Mouse (Mus musculus): Measurements from ENCODE around the gene Dlec1. TPM values are rescaled to one million over a fixed set of nuclear protein-coding genes. Genes with fewer than 3 reads are reported as not detected.

Gene Dlec1
- polyA plus RNA-seq, 1 experiment, result 0.07 TPM

DNA sequence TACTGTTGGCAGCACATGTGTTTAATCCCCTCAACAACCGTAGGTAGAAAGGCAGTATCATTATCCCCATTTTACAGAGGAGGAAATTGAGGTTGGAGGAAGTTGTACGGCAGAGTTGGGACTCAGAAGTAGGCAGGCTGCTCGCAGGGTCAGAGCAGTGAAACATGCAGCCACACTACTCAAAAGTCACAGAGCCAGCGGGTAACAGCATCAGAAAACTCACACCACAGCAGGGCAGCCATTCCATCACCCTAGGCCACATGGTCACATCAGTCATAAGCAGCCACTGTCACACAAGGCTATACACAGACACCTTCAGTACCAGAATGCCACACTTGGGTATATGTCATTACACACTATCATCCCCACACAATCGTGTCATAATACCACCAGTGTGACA, 15.0 kb upstream of the Dlec1 start:
- no peaks in the 10 kb centered on the region for H3K36me3 ChIP-seq (ENCODE audit: control insufficient read depth, insufficient read depth)
- H3K27me3 ChIP-seq (ENCODE audit: control insufficient read depth, insufficient read depth, insufficient read length), result no peaks in the 10 kb centered on the region
- no peak overlapping the region for H3K4me2 ChIP-seq (ENCODE audit: low read depth)
- TF ChIP-seq MYOD1 (IDR thresholded peaks at IDR 0.05; ENCODE audit: control insufficient read depth in 1 of 3, insufficient read length in 2 of 3, low read depth in 2 of 3) (no peak), USF1 (IDR thresholded peaks at IDR 0.05; ENCODE audit: low read depth) (no peak), MAX (IDR thresholded peaks at IDR 0.05; ENCODE audit: low read depth) (no peak), CEBPB (IDR thresholded peaks at IDR 0.05; ENCODE audit: insufficient read depth, poor library complexity, severe bottlenecking) (no peak), TCF12 (IDR thresholded peaks at IDR 0.05; ENCODE audit: insufficient read depth, poor library complexity, severe bottlenecking) (no peak), SRF (IDR thresholded peaks at IDR 0.05; ENCODE audit: control insufficient read depth, insufficient read length, low read depth) (no peak), POLR2A (IDR thresholded peaks at IDR 0.05; ENCODE audit: insufficient read length, low read depth) (no peak), REST (IDR thresholded peaks at IDR 0.05; ENCODE audit: insufficient read depth, insufficient read length) (no peak), MYOG (IDR thresholded peaks at IDR 0.05; ENCODE audit: control insufficient read depth in 1 of 3, insufficient read depth in 1 of 3, insufficient read length in 2 of 3, low read depth in 2 of 3) (no peak), TCF3 (IDR thresholded peaks at IDR 0.05; ENCODE audit: insufficient read length, low read depth) (no peak), POLR2AphosphoS2 (IDR thresholded peaks at IDR 0.05; ENCODE audit: insufficient read length, low read depth) (no peak), E2F4 (IDR thresholded peaks at IDR 0.05; ENCODE audit: insufficient read depth) (no peak)
- H3K79me2 ChIP-seq (ENCODE audit: control insufficient read depth, insufficient read depth), result no peaks in the 10 kb centered on the region
- no peak overlapping the region for H3K4me3 ChIP-seq
- no peak overlapping the region for H3ac ChIP-seq (ENCODE audit: control insufficient read depth, insufficient read length)

DNA sequence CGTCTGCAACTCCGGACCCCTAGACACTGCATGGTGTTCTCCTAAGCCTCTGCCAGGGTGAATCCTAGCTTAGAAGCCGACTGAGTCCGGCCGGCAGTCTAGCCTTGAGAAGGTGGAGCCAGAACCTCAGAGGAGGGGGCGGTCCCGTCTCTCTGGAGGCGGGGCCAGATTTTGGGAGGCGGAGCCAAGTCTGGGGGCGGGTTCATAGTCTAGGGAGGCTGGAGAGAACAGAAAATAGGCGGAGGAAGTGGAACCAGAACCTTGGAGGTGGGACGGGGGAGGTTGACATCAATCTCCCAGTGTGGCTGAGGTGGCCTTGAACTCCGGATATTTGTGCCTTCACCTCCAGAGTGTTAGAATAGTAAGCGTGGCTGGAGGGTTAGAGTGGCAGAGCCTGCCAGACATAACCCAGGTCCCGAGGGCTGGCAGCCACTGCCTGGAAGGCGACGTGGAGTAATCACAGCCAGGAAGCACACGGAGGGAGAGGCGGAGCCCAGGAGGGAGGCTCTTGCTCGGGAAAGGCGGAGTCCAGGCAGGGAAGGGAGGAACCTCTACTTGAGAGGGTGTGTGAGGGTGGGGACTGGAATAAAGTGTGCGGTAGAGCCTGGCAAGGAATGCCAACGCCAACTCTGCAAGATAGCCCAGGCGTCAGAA, 14.0 kb upstream of the Dlec1 start:
- no peaks in the 10 kb centered on the region for H3K79me2 ChIP-seq (ENCODE audit: control insufficient read depth, insufficient read depth)
- H3K4me3 ChIP-seq, result peak overlapping the region; percentile 5
- H3ac ChIP-seq (ENCODE audit: control insufficient read depth, insufficient read length), result no peak overlapping the region
- no peaks in the 10 kb centered on the region for H3K27me3 ChIP-seq (ENCODE audit: control insufficient read depth, insufficient read depth, insufficient read length)
- TF ChIP-seq POLR2AphosphoS2 (IDR thresholded peaks at IDR 0.05; ENCODE audit: insufficient read length, low read depth) (no peak), POLR2A (IDR thresholded peaks at IDR 0.05; ENCODE audit: insufficient read length, low read depth) (peak; percentile 35)
- peak overlapping the region; percentile 69 for H3K4me2 ChIP-seq (ENCODE audit: low read depth)
- H3K36me3 ChIP-seq (ENCODE audit: control insufficient read depth, insufficient read depth), result no peaks in the 10 kb centered on the region

DNA sequence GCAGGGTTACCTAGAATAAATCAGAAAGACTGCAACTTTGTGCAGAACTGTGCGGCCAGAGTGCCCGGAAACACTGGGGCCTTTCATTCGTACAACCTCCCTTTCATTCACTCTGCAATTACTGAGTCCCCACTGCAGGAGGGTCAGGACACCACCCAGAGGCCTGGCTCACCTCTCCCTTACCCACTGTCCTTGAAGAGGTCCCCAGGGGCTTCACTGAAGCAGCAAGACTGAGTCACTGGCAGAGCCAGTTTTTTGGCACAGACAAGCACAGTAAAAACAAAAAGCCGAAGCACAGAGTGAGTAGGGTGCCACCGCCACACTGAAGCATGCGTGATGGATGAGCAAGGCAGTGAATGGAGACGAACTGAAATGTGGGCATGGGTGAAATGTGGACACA, 12.8 kb upstream of the Dlec1 start:
- no peak for TF ChIP-seq MYOD1 (IDR thresholded peaks at IDR 0.05; ENCODE audit: control insufficient read depth in 1 of 3, insufficient read length in 2 of 3, low read depth in 2 of 3)
- no peak for TF ChIP-seq USF1 (IDR thresholded peaks at IDR 0.05; ENCODE audit: low read depth)
- TF ChIP-seq TCF12 (IDR thresholded peaks at IDR 0.05; ENCODE audit: insufficient read depth, poor library complexity, severe bottlenecking), result no peak
- no peak for TF ChIP-seq E2F4 (IDR thresholded peaks at IDR 0.05; ENCODE audit: insufficient read depth)
- no peak for TF ChIP-seq CEBPB (IDR thresholded peaks at IDR 0.05; ENCODE audit: insufficient read depth, poor library complexity, severe bottlenecking)
- TF ChIP-seq REST (IDR thresholded peaks at IDR 0.05; ENCODE audit: insufficient read depth, insufficient read length), result no peak
- no peak for TF ChIP-seq MAX (IDR thresholded peaks at IDR 0.05; ENCODE audit: low read depth)
- no peak for TF ChIP-seq POLR2A (IDR thresholded peaks at IDR 0.05; ENCODE audit: insufficient read length, low read depth)
- no peak for TF ChIP-seq POLR2AphosphoS2 (IDR thresholded peaks at IDR 0.05; ENCODE audit: insufficient read length, low read depth)
- no peak for TF ChIP-seq SRF (IDR thresholded peaks at IDR 0.05; ENCODE audit: control insufficient read depth, insufficient read length, low read depth)
- no peak for TF ChIP-seq MYOG (IDR thresholded peaks at IDR 0.05; ENCODE audit: control insufficient read depth in 1 of 3, insufficient read depth in 1 of 3, insufficient read length in 2 of 3, low read depth in 2 of 3)
- no peaks in the 10 kb centered on the region for H3K36me3 ChIP-seq (ENCODE audit: control insufficient read depth, insufficient read depth)
- H3K4me3 ChIP-seq, result no peak overlapping the region
- H3K4me2 ChIP-seq (ENCODE audit: low read depth), result no peak overlapping the region
- H3ac ChIP-seq (ENCODE audit: control insufficient read depth, insufficient read length), result no peak overlapping the region
- no peaks in the 10 kb centered on the region for H3K27me3 ChIP-seq (ENCODE audit: control insufficient read depth, insufficient read depth, insufficient read length)
- no peaks in the 10 kb centered on the region for H3K79me2 ChIP-seq (ENCODE audit: control insufficient read depth, insufficient read depth)

DNA sequence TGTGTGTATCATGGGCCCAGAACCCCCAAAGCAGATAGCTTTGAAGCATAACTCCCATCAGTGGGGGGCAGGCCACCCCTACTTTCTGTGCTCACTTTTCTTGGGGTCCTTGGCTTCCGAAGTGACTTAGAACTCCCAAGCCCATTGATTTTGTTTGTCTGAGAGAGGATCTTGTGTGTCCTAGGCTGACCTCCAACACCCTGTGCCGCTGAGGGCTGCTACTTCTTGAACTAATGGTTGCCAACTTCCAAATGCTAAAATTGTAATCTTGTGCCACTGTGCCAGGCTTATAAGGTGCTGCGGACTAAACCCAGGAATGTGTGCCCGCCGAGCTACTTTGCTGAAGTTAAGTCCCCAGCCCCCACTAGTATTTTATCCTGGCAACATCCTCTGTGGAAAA, 11.8 kb upstream of the Dlec1 start:
- TF ChIP-seq E2F4 (IDR thresholded peaks at IDR 0.05; ENCODE audit: insufficient read depth) (no peak), MYOD1 (IDR thresholded peaks at IDR 0.05; ENCODE audit: control insufficient read depth in 1 of 3, insufficient read length in 2 of 3, low read depth in 2 of 3) (no peak), MYOG (IDR thresholded peaks at IDR 0.05; ENCODE audit: control insufficient read depth in 1 of 3, insufficient read depth in 1 of 3, insufficient read length in 2 of 3, low read depth in 2 of 3) (no peak), POLR2A (IDR thresholded peaks at IDR 0.05; ENCODE audit: insufficient read length, low read depth) (no peak), REST (IDR thresholded peaks at IDR 0.05; ENCODE audit: insufficient read depth, insufficient read length) (no peak), POLR2AphosphoS2 (IDR thresholded peaks at IDR 0.05; ENCODE audit: insufficient read length, low read depth) (no peak), MAX (IDR thresholded peaks at IDR 0.05; ENCODE audit: low read depth) (no peak), TCF12 (IDR thresholded peaks at IDR 0.05; ENCODE audit: insufficient read depth, poor library complexity, severe bottlenecking) (no peak), SRF (IDR thresholded peaks at IDR 0.05; ENCODE audit: control insufficient read depth, insufficient read length, low read depth) (no peak), TCF3 (IDR thresholded peaks at IDR 0.05; ENCODE audit: insufficient read length, low read depth) (no peak), CEBPB (IDR thresholded peaks at IDR 0.05; ENCODE audit: insufficient read depth, poor library complexity, severe bottlenecking) (no peak), USF1 (IDR thresholded peaks at IDR 0.05; ENCODE audit: low read depth) (no peak)
- no peak overlapping the region for H3ac ChIP-seq (ENCODE audit: control insufficient read depth, insufficient read length)
- no peaks in the 10 kb centered on the region for H3K36me3 ChIP-seq (ENCODE audit: control insufficient read depth, insufficient read depth)
- no peaks in the 10 kb centered on the region for H3K79me2 ChIP-seq (ENCODE audit: control insufficient read depth, insufficient read depth)
- H3K27me3 ChIP-seq (ENCODE audit: control insufficient read depth, insufficient read depth, insufficient read length), result no peaks in the 10 kb centered on the region
- no peak overlapping the region for H3K4me2 ChIP-seq (ENCODE audit: low read depth)
- H3K4me3 ChIP-seq, result no peak overlapping the region
